Mouse (Mus musculus): ENCODE results near the gene Clec3a.

DNA sequence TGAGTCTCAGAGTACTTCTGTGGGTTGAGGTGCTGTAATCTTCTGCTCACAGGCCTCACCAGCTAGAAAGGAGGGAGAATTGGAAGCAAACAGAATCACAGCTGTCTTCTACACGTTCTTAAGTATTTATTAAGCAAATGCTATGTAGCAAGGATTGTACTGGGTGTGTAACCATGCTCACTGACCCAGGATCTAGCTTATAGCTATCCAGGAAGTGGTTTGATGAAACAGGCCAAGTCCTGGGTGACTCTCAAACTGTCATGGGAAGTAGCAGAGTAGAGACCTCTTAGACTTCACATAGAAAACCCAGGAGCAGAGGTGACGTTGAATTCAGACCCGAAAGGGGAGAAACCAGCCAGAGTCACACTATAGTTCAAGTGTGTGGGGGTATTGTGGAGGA, 6.5 kb upstream of the Clec3a start:
- no peak for TF ChIP-seq SRF (IDR thresholded peaks at IDR 0.05; ENCODE audit: control insufficient read depth, insufficient read length, low read depth)
- TF ChIP-seq POLR2A (IDR thresholded peaks at IDR 0.05; ENCODE audit: insufficient read length, low read depth), result no peak
- no peak for TF ChIP-seq POLR2AphosphoS2 (IDR thresholded peaks at IDR 0.05; ENCODE audit: insufficient read length, low read depth)
- no peak for TF ChIP-seq MYOG (IDR thresholded peaks at IDR 0.05; ENCODE audit: control insufficient read depth in 1 of 3, insufficient read depth in 1 of 3, insufficient read length in 2 of 3, low read depth in 2 of 3)
- no peak for TF ChIP-seq E2F4 (IDR thresholded peaks at IDR 0.05; ENCODE audit: insufficient read depth)
- no peak for TF ChIP-seq REST (IDR thresholded peaks at IDR 0.05; ENCODE audit: insufficient read depth, insufficient read length)
- no peak for TF ChIP-seq MYOD1 (IDR thresholded peaks at IDR 0.05; ENCODE audit: control insufficient read depth in 1 of 3, insufficient read length in 2 of 3, low read depth in 2 of 3)

Measured in myocyte (in vitro differentiated cells).